Mouse (Mus musculus) thymus, postnatal 14 days (tissue): ENCODE data around the gene Glrx5.
A peak's percentile ranks its signal among the peaks of the same experiment; 100 is the strongest.

Experiments
- DNase-seq: peaks from one replicate; pipeline ENCODE4 v3.0.0; 2021

Gene Glrx5

GRCm38 (mm10) chr12:105004956-105005714, 27.4 kb upstream of the Glrx5 start:
- DNase-seq: no peak

DNA sequence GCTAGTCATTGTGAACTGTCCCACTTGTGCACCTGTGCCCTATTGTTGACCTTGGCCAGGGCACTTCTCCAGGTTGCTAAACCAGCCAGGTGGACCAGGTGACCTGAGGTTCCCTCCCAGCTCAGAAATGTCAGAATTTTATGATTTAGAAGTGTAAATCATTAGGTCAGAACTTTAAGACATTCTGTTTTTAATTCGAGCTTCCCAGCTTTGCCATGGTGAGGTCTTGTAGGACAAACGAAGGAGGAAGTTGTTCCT, 26.8 kb upstream of the Glrx5 start:
- DNase-seq: no peak

DNA sequence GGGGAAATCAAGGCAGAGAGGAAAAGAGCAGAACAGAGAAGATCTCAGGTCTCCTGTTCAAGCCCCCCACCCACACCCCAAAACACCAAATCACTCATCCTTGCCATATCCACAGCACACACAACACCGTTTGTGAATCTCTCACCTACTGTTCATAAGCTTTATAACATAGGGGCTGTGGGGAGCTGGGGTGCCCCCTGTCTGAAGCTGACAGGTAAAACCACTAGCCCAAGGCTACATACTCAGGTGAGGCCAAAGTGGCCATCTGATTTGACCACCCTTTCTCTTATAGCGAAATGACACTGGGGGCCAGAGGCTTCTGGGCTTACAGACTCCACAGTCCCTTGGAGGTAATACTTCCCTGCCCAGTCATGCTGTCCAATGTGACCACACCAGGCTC, 24.3 kb upstream of the Glrx5 start:
- DNase-seq: peak; percentile 52

DNA sequence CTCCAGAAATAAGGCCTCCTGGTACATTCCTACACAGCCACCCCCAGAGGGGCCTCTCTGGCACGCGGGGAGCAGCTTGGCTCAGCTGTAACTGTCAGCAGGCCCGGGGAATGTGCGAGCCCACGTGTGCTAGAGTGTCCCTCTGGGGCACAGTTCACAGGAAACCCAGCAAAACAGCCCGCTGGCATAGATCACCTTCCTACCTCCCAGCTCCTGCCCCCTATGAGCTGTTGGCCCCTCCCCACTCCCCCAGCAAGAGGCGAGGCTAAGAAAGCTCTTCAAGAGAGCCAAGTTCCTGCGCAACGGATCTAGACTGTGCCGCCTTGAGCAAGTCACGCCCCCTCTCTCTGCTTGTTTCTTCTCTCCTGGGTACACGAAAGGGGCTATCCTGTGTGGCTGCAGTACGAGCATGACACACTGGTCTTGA, 23.7 kb upstream of the Glrx5 start:
- peak; percentile 91 for DNase-seq

GRCm38 (mm10) chr12:105009370-105010212, 22.9 kb upstream of the Glrx5 start, which contains the start of gene Syne3:
Syne3 (minus strand) TSS chr12:105009809.
- DNase-seq: peak; percentile 89

DNA sequence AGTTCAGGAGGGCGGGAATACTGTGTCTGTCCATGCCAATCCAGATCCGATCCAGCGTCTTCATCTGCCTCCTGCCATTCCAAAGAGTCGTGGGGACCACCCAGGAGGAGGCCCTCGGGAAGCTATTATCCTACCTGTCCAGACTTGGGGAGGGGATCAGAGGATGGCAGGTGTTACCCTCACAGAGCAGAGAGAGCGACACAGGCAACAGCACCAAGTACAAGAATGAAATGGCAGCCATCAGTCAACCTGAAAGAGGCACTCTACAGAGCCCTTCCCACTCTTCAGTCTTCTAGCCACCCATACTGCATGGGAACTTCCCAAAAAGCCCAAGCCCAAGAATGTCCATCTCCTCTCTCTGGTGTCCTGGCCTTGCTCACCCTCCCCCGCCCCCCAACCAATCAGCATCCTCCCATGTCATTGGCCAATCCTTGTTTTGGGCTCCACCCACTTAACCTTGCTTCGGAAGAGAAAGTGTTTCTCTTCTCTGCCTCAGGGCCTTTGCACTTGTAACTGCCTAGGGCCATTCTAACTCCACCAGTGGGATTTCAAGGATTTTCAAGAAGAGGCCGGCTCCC, 22.2 kb upstream of the Glrx5 start:
- DNase-seq: no peak

DNA sequence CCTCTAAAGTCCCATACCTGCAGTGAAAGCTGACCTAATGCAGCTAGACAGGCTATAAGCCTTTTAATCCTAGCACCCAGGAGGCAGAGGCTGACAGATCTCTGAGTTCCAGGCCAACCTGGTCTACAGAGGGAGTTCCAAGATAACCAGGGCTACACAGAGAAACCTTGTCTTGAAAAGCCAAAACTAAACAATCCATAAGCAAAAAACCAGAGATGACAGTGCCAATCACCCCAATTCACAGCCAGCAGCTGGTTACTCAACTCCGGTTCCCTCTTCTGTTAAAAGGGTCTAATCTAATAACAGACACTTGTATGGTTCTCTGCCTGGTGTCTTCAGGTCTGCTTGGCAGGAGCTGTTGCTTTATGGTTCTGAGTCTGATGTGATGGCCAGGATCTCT, 20.9 kb upstream of the Glrx5 start:
- no peak for DNase-seq

DNA sequence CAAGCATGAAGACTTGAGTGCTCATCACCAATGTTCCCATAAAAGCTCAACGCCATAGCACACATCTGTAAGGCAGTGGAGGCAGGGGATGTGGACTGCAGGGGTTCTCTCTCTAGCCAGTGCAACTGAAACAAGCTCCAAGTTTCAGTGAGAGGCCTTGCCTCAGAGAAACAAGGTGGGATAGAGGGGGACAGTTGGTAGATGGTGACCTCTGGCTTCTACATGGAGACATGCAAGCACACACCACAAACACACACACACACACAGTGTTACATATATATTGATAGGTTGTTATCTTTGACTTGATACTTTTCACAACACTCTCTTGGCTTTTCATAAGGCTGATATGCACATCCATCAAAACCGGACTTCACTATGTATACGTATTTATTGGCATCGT, 20.2 kb upstream of the Glrx5 start:
- DNase-seq: no peak

DNA sequence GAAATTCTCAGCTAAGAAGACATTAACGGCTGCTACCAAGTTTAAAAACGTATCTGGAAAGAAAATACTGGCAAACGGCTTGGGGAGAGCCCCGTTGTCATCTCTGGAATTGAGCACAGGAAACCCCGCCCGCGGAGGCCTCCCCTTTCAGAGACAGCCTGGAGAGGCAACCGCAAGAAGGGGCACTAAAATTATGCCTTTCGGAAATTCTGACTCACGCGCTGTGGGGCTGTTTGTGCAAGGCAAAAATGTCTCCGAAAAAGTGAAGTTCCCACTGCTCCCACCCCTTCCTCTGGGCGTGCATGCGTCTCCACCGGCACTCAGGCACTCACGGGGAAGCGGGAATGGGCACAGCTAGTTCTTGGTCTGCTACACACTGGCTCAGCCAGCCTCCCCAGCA, 19.4 kb upstream of the Glrx5 start:
- DNase-seq: peak; percentile 91

GRCm38 (mm10) chr12:105016199-105016598, 16.3 kb upstream of the Glrx5 start:
- no peak for DNase-seq

- DNase-seq: no peak
These were observed 15.8 kb upstream of the Glrx5 start for GRCm38 (mm10) chr12:105016639-105017038.

- DNase-seq: no peak
These were observed 12.9 kb upstream of the Glrx5 start for GRCm38 (mm10) chr12:105019359-105020219.

DNA sequence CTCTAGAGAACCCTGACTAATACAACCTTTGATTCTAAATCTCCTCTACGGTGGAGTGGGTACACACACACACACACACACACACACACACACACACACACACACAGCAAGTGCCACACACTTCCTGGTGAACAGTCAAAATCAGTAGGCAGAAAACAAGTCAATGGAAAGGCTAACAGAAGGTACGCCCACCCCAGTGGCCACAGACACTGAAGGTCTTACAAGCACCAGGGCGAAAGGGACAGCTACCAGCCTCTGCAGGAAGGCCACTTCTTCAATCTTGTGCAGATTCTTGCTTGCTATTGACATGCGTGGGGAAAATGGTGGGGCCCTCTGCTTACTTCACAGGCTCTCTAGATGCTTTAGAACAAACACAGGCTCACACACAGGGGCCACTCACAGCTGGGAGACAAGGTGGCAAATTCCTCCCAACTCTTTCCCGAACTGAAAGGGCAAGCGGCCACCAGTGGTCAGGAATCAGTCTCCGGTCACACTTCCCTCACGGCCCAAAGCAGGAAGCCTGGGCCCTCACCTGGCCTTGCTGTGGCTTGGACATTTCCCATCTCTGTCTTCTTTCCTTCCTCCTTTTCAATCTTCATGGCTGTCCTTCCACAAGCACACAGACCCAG, 10.9 kb upstream of the Glrx5 start:
- DNase-seq: no peak

DNA sequence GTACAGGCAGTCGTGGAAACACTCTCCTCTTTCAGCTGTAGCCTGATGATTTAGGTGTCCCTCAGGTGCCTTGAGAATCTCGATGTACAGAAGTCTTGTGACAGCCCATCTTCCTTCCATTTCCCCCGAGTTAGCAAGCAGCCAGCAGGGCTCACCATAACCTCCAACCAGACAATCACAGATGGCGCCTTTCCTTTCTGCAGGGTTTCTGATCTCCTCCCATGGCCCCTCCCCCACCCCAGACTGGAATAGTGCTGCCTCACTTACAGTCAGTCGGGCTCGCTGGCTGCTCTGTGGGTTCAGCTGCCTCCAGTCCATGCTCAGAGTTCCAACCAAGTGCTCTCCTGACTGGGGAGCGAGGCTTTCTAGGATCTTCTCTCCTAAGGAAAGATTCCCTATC, 10.3 kb upstream of the Glrx5 start:
- DNase-seq: peak; percentile 72

DNA sequence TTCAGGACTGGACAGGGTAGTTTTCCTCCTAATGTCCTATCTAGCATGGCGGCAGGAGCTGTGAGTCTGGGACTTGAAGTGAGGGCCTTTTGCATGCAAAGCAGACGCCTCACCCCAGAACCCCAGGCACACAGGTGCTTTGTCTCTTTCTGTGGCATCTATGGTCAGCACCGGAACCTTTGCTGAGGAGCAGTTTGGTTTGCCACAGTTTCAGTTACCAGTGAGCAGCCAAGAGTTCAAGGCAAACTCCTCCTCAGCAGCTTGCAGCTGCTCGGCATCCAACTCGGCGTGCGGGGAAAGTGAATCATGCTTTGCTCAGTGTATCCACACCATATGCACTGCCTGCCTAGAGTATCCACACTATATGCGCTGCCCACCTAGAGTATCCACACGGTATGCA, 9.7 kb upstream of the Glrx5 start:
- peak; percentile 48 for DNase-seq

GRCm38 (mm10) chr12:105025271-105025946, 7.1 kb upstream of the Glrx5 start:
- DNase-seq: peak; percentile 86

DNA sequence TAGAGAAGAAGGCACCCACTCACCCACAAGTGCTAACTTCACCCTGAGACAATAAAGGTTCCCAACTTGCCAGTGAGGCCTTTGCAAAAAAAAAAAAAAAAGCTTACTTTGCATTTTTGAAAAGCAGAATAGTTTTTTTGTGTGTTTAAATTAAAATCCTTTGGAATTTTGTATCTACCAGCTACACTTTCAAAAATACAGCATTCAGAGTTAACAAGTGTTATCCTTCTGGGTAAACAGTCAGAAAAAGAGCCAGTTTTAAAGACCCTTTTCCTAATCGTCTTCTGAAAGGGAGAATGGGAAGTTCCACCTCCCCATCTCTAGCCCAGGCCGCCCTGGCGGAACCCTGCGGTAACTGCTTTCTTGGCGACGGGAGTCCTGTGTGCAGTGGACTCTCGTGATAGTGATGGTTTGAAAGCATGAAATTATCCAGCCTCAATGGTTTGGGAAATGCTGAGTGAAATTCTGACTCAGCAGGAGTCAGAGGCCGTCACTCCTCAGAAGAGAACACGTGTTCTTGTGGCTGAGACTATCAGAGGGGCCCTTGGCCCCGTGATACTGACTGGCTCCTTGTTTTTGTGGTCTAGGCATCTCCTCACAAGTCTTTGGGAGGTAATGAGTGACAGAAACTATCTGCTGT, 6.4 kb upstream of the Glrx5 start:
- DNase-seq: no peak

DNA sequence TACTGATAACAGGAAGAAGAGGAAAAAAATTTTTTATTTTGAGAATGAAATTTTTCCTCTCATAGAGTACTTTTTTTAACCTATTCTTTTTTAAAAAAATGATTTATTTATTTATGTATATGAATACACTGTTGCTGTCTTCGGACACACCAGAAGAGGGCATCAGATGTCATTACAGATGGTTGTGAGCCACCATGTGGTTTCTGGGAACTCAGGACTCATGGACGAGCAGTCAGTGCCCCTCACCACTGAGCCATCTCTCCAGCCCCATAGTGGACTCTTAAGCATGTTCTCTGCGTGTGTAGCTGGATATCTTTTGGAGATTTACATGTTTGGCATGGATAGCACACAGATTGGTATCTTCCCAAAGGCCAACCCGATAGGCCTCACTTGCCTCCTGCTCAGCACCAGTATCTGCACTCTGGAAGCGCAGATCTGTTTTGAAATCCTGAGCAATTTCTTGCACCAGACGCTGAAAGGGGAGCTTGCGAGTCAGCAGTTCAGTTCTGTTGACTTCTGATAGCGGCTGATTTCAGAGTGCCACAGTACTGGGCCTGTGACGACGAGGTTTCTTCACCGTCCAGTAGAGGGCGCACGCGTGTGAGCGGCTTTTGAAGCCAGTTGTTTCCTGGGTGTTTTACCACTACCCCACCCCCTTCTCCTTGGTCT, 5.0 kb upstream of the Glrx5 start:
- peak; percentile 93 for DNase-seq

DNA sequence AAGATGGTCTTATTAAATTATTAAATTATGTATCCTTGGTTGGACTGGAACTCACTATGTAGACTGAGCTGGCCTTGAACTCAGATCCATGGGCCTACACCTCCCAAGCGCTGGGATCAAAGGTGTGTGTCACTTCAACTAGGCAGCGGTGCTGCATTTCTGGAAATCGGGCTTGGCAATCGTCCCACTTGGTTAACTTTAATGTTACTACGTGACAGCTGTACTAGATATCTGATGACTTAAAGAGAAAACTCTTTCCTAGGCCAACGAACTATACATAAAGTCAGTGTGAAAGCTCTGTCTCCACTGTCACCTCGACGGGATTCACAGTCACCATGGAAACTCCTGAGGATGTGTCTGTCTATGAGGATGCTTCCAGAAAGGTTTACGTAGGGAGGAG, 2.6 kb upstream of the Glrx5 start:
- DNase-seq: no peak

GRCm38 (mm10) chr12:105031081-105032058, 1.1 kb upstream of the Glrx5 start:
- peak; percentile 31 for DNase-seq
